Mouse (Mus musculus): Measurements from ENCODE around the gene Dlk2. TPM values are rescaled to one million over a fixed set of nuclear protein-coding genes. Genes with fewer than 3 reads are reported as not detected.

Dlk2 gene
- polyA plus RNA-seq, 1 experiment from 2014 or later: 0.57 TPM

DNA sequence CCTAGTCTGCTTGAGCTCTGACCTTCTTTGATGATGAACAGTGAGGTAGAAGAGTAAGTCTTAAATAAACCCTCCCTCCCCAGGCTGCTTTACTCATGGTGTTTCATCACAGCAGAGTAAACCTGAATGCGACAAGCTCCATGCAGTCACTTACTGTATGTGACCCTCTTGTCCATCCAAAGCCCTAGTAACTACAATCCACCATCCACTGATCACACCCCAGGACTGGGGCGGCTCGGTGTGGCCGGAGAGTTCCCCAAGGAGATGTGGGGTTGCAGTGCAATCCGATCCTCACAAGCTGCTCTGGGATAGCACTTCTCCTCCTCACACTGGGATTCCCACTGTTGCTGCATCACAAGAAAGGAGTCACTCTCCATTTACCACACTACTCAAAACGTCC, 22.8 kb upstream of the Dlk2 start:
- H3K9me3 ChIP-seq (ENCODE audit: control insufficient read depth, low read length): no peaks in the 10 kb centered on the region
- H3K36me3 ChIP-seq (ENCODE audit: control insufficient read depth, insufficient read depth, low read length): peaks cover 63% of the 10 kb centered on the region
- H3K4me1 ChIP-seq (ENCODE audit: control insufficient read depth in 2 of 2, insufficient read depth in 2 of 2, low read length in 2 of 2): peaks cover 28 to 43% of the 10 kb centered on the region in 2 experiments
- H3K9ac ChIP-seq (ENCODE audit: low read length): peak overlapping the region; percentile 40; the same call in 1 of the 2 replicates
- whole genome bisulfite sequencing: 71% methylated on average over 6 of the region's 6 CpGs
- H3K4me3 ChIP-seq (ENCODE audit: control insufficient read depth in 1 of 2, insufficient read depth in 1 of 2, low read depth in 1 of 2, low read length in 2 of 2): no peak overlapping the region
- peak overlapping the region; percentile 46 to 75; a peak in 2 of 4 replicates for H3K27ac ChIP-seq (replicated peaks in 1 of 2; ENCODE audit: control insufficient read depth in 1 of 2, insufficient read depth in 1 of 2, low read depth in 2 of 2, low read length in 2 of 2)
- H3K4me2 ChIP-seq (ENCODE audit: low read length): no peak overlapping the region
- no peaks in the 10 kb centered on the region for H3K27me3 ChIP-seq (ENCODE audit: control insufficient read depth, insufficient read depth, low read length)
- no peak for ATAC-seq (ENCODE audit: insufficient number of reproducible peaks, insufficient read depth, low FRiP score, low read depth)

DNA sequence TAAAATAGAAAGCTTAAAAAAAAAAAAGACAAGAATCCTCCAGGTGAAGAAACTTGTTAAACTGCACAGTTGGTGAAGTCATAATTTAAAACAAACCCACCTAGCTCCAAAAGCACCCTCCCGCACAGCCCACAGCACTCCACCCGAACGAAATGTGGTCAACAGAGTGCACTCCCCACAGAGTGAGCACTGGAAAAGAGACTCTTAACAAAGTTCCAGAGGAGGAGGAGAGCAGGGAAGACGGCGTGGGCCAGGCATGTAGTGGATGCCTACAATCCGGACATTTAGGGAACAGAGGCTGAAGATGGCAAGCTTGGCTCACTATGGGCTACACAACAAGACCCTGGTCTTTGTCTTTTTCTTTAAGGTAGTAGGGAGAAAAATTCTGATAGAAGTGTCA, 22.2 kb upstream of the Dlk2 start:
- Histone ChIP-seq H3K9ac (ENCODE audit: low read length) (no peak overlapping the region), H3K4me3 (ENCODE audit: control insufficient read depth in 1 of 2, insufficient read depth in 1 of 2, low read depth in 1 of 2, low read length in 2 of 2) (no peak overlapping the region), H3K9me3 (ENCODE audit: control insufficient read depth, low read length) (no peaks in the 10 kb centered on the region), H3K27me3 (ENCODE audit: control insufficient read depth, insufficient read depth, low read length) (no peaks in the 10 kb centered on the region), H3K36me3 (ENCODE audit: control insufficient read depth, insufficient read depth, low read length) (peaks cover 62% of the 10 kb centered on the region), H3K4me1 (ENCODE audit: control insufficient read depth in 2 of 2, insufficient read depth in 2 of 2, low read length in 2 of 2) (peaks cover 26 to 38% of the 10 kb centered on the region in 2 experiments), H3K4me2 (ENCODE audit: low read length) (no peak overlapping the region), H3K27ac (replicated peaks in 1 of 2; ENCODE audit: control insufficient read depth in 1 of 2, insufficient read depth in 1 of 2, low read depth in 2 of 2, low read length in 2 of 2) (no peak overlapping the region)
- WGBS: 89% methylated on average over 6 of the region's 6 CpGs
- ATAC-seq (ENCODE audit: insufficient number of reproducible peaks, insufficient read depth, low FRiP score, low read depth): no peak

DNA sequence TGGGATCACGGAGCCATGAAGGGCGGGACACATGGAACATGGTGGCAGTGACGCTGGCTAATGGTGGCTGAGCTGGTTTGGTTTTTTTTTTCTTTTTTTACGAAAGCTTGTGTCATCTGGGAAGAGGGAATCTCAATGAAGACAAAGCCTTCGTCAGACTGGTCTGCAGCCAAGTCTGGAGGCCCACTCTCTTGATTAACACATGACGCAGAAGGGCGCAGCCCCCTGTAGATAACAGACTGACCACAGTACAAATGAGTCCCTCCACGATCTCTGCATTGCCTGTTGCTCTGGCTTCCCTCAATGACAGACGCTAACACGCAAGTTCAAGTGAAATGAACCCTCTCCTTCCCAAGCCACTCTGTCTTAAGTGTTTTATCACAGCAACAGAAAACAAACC, 21.7 kb upstream of the Dlk2 start:
- Histone ChIP-seq H3K4me3 (ENCODE audit: control insufficient read depth in 1 of 2, insufficient read depth in 1 of 2, low read depth in 1 of 2, low read length in 2 of 2) (no peak overlapping the region), H3K27ac (replicated peaks in 1 of 2; ENCODE audit: control insufficient read depth in 1 of 2, insufficient read depth in 1 of 2, low read depth in 2 of 2, low read length in 2 of 2) (no peak overlapping the region), H3K4me1 (ENCODE audit: control insufficient read depth in 2 of 2, insufficient read depth in 2 of 2, low read length in 2 of 2) (peaks cover 26 to 38% of the 10 kb centered on the region in 2 experiments), H3K36me3 (ENCODE audit: control insufficient read depth, insufficient read depth, low read length) (peaks cover 62% of the 10 kb centered on the region), H3K27me3 (ENCODE audit: control insufficient read depth, insufficient read depth, low read length) (no peaks in the 10 kb centered on the region), H3K4me2 (ENCODE audit: low read length) (no peak overlapping the region), H3K9ac (ENCODE audit: low read length) (no peak overlapping the region), H3K9me3 (ENCODE audit: control insufficient read depth, low read length) (no peaks in the 10 kb centered on the region)
- no peak for ATAC-seq (ENCODE audit: insufficient number of reproducible peaks, insufficient read depth, low FRiP score, low read depth)
- 50% methylated on average over 10 of the region's 10 CpGs for WGBS

DNA sequence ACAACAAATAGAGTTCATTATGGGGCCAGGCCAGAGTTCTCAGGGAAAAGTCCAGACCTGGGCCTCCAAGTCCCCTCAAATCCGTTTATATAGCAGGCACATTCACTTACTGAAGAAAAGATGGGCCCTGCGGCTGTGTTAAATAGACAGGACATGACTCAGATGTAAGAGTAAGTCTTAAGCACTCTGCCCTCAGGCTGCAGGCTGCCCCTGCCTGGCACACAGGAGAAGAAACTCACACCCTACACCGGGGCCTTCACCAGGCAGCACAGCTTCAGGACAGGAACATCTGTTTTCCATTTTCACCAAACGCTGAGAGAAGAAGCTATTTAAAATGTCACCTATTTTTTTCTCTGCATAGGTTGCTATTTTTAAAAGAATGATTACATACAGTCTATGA, 19.6 kb upstream of the Dlk2 start:
- Histone ChIP-seq H3K36me3 (ENCODE audit: control insufficient read depth, insufficient read depth, low read length) (peaks cover 49% of the 10 kb centered on the region), H3K4me3 (ENCODE audit: control insufficient read depth in 1 of 2, insufficient read depth in 1 of 2, low read depth in 1 of 2, low read length in 2 of 2) (no peak overlapping the region), H3K4me2 (ENCODE audit: low read length) (no peak overlapping the region), H3K9me3 (ENCODE audit: control insufficient read depth, low read length) (no peaks in the 10 kb centered on the region), H3K4me1 (ENCODE audit: control insufficient read depth in 2 of 2, insufficient read depth in 2 of 2, low read length in 2 of 2) (peaks cover 27 to 45% of the 10 kb centered on the region in 2 experiments), H3K27me3 (ENCODE audit: control insufficient read depth, insufficient read depth, low read length) (no peaks in the 10 kb centered on the region), H3K27ac (replicated peaks in 1 of 2; ENCODE audit: control insufficient read depth in 1 of 2, insufficient read depth in 1 of 2, low read depth in 2 of 2, low read length in 2 of 2) (peak overlapping the region; percentile 38 to 56; a peak in 1 of 4 replicates), H3K9ac (ENCODE audit: low read length) (peak overlapping the region; percentile 21; the same call in 1 of the 2 replicates)
- ATAC-seq (ENCODE audit: insufficient number of reproducible peaks, insufficient read depth, low FRiP score, low read depth): no peak
- 67% methylated on average over 4 of the region's 4 CpGs for WGBS

DNA sequence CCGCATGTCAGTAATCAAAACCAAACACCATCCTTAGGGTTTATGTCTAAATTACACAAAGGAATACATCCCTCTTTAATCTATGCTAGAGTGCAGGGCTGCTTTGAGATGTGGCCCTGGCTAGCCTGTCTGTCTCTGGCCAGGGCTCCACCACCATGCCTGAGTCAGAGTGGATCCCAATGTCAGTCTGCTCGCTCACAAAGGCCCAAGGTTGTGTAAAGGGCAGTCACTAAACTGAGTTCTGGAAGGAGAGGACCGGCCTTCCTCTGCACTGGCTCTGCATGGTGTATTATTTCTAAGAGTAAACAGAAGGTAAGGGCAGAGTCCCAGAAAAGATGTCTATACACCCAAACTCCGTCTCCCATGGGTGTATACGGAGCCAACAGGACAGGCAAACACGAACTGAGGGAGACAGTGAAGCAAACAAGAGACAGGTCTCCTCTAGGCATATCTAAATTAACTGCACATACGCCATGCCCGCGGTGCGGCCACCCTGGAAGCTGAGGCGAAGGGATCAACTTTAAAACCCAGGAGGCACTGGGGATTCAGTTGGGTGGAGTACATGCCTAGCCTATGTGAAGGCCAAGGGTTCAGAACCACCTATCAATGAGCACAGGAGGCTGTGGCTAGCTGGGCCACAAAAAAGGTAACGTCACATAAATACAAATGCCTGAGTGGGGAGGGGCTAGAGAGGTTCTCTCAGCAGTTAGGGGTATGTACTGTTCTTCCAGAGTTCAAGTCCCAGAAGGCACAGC, 19.0 kb upstream of the Dlk2 start:
- Histone ChIP-seq H3K9ac (ENCODE audit: low read length) (peak overlapping the region; percentile 13; the same call in 1 of the 2 replicates), H3K27me3 (ENCODE audit: control insufficient read depth, insufficient read depth, low read length) (no peaks in the 10 kb centered on the region), H3K27ac (replicated peaks in 1 of 2; ENCODE audit: control insufficient read depth in 1 of 2, insufficient read depth in 1 of 2, low read depth in 2 of 2, low read length in 2 of 2) (peak overlapping the region; percentile 56 to 64; a peak in 3 of 4 replicates), H3K4me1 (ENCODE audit: control insufficient read depth in 2 of 2, insufficient read depth in 2 of 2, low read length in 2 of 2) (peaks cover 27 to 41% of the 10 kb centered on the region in 2 experiments), H3K4me2 (ENCODE audit: low read length) (no peak overlapping the region), H3K9me3 (ENCODE audit: control insufficient read depth, low read length) (no peaks in the 10 kb centered on the region), H3K4me3 (ENCODE audit: control insufficient read depth in 1 of 2, insufficient read depth in 1 of 2, low read depth in 1 of 2, low read length in 2 of 2) (no peak overlapping the region), H3K36me3 (ENCODE audit: control insufficient read depth, insufficient read depth, low read length) (peaks cover 46% of the 10 kb centered on the region)
- whole genome bisulfite sequencing: 81% methylated on average over 12 of the region's 12 CpGs
- no peak for ATAC-seq (ENCODE audit: insufficient number of reproducible peaks, insufficient read depth, low FRiP score, low read depth)

DNA sequence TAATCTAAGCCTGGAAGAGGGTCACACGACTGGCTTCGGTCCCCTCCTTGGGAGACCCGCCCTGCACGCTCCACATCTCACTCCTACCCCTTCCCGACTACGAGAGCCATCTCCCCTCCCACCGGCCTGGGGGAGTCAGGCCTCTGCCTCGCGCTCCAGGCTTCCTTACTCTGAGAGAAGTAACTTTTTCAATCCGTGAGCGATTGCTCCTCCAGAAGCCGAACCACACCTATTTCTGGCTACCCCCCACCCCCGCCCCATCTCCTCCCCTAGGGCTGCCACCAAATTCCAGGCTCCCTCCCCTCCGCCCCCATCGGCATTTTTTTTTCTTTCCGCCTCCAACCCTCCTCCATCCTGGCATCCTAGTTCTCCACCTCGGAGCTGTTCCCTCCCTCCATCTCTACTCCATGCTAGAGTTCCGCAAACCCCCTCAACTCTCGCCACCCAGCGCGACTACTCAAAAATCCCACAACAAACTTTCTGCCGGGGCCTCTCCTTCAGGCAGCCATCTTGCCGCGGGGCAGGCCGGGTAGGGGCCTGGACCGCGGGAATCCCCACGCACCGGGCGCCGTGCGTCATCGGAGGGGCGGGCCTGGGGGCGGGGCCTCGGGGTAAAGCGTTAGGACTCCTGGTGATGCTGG, 14.6 kb upstream of the Dlk2 start, which contains the start of gene Tjap1:
Gene Tjap1 (minus strand): TSS at position 544 of the 641 bp plus-strand sequence.
- H3K4me2 ChIP-seq (ENCODE audit: low read length): peak within 1 kb of the TSS; percentile 94
- 1% methylated on average over 37 of the region's 37 CpGs for WGBS
- peak within 1 kb of the TSS; percentile 88 to 90 for H3K27ac ChIP-seq (replicated peaks in 1 of 2; ENCODE audit: control insufficient read depth in 1 of 2, insufficient read depth in 1 of 2, low read depth in 2 of 2, low read length in 2 of 2)
- peaks cover 12 to 26% of the 10 kb centered on the region in 2 experiments for H3K4me1 ChIP-seq (ENCODE audit: control insufficient read depth in 2 of 2, insufficient read depth in 2 of 2, low read length in 2 of 2)
- H3K36me3 ChIP-seq (ENCODE audit: control insufficient read depth, insufficient read depth, low read length): peaks cover 30% of the 10 kb centered on the region
- no peaks in the 10 kb centered on the region for H3K9me3 ChIP-seq (ENCODE audit: control insufficient read depth, low read length)
- peak within 1 kb of the TSS; percentile 86 for H3K9ac ChIP-seq (ENCODE audit: low read length)
- H3K4me3 ChIP-seq (ENCODE audit: control insufficient read depth in 1 of 2, insufficient read depth in 1 of 2, low read depth in 1 of 2, low read length in 2 of 2): peak within 1 kb of the TSS; percentile 63 to 80
- peak; percentile 92 for ATAC-seq (ENCODE audit: insufficient number of reproducible peaks, insufficient read depth, low FRiP score, low read depth)
- no peaks in the 10 kb centered on the region for H3K27me3 ChIP-seq (ENCODE audit: control insufficient read depth, insufficient read depth, low read length)

DNA sequence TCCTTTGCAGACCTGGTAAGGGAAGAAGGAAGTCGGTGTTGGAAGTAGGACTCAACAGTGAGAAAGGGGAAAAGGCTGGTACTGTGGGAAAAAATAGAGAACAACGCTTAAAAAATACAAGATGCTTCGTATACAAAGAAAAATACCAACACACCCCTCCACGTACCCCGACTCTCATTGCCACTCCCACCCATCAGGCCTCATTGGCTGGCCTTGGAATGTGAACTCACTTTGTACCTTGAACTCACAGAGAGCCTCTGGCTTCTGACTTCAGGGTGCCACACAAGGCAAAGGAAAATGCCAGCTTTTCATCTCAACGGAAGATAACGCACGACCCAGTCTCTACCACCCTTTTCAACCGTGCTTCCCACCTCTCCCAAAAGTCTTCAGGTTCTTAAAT, 14.1 kb upstream of the Dlk2 start:
- Histone ChIP-seq H3K4me1 (ENCODE audit: control insufficient read depth in 2 of 2, insufficient read depth in 2 of 2, low read length in 2 of 2) (peaks cover 10 to 26% of the 10 kb centered on the region in 2 experiments), H3K27ac (replicated peaks in 1 of 2; ENCODE audit: control insufficient read depth in 1 of 2, insufficient read depth in 1 of 2, low read depth in 2 of 2, low read length in 2 of 2) (peak overlapping the region in 1 of 2 experiments; percentile 88; a peak in 1 of 4 replicates), H3K4me2 (ENCODE audit: low read length) (peak overlapping the region; percentile 94), H3K4me3 (ENCODE audit: control insufficient read depth in 1 of 2, insufficient read depth in 1 of 2, low read depth in 1 of 2, low read length in 2 of 2) (peak overlapping the region; percentile 4 to 80; a peak in 3 of 4 replicates), H3K9ac (ENCODE audit: low read length) (peak overlapping the region; percentile 86; the same call in 1 of the 2 replicates), H3K27me3 (ENCODE audit: control insufficient read depth, insufficient read depth, low read length) (no peaks in the 10 kb centered on the region), H3K9me3 (ENCODE audit: control insufficient read depth, low read length) (no peaks in the 10 kb centered on the region), H3K36me3 (ENCODE audit: control insufficient read depth, insufficient read depth, low read length) (peaks cover 25% of the 10 kb centered on the region)
- ATAC-seq (ENCODE audit: insufficient number of reproducible peaks, insufficient read depth, low FRiP score, low read depth): no peak
- 26% methylated on average over 9 of the region's 9 CpGs for WGBS

Measured in heart, embryonic 14.5 days (tissue).